Mouse (Mus musculus): Measurements from ENCODE around the gene Asic2.

DNA sequence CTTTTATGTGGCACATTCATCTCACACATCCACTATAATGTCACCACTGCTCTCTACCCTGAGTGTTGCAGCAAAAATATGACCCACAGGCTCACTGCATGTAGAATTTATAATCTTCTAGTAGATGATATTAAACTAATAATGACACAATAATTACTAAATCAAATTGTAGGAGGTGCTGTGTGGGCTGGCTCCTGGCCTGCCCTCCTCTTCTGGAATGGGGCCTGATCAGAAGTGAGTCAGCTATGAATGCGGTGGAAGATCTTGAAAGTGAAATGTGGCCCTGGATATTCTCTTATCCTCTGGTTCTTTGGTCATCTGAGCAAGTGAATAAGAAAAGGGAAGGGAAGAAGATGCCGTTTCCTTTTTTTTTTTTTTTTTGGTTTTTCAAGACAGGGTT, 582.1 kb downstream of the Asic2 start:
- TF ChIP-seq POLR2A (IDR thresholded peaks at IDR 0.05; ENCODE audit: low read depth, low read length), result no peak
- no peak for TF ChIP-seq CTCF (IDR thresholded peaks at IDR 0.05; ENCODE audit: borderline replicate concordance, insufficient read depth, low read length)

Data from embryonic fibroblast, embryonic 13.5 days (primary cell).